Mouse (Mus musculus) left cerebral cortex, postnatal 36 days (tissue): ENCODE measurements around the gene Spocd1. TPM values are rescaled to one million over a fixed set of nuclear protein-coding genes. Genes with fewer than 3 reads are reported as not detected.

Experiments
- DNase-seq, 2 experiments: peaks; one replicate each; pipeline ENCODE4 v3.0.0; 2021 to 2022; ENCODE audit warnings: low spot score in 2 of 2, mixed read lengths in 1 of 2
- intact Hi-C: fragments of 180-260 bp; cut with DNase I; formaldehyde crosslinking; loops from one replicate; pipeline ENCODE4 v1.15.1; 2025
- total RNA-seq, 2 experiments: library from RNA; stranded (reverse); gene quantifications; 2 replicates each; pipeline ENCODE4 v1.2.3; 2021

Gene Spocd1
- total RNA-seq, 2 experiments from 2014 or later: 0.22 to 0.48 TPM

- intact Hi-C loops: no loop called here
- DNase-seq: no peak
Measured at GRCm38 (mm10) chr4:129916159-129916558, 12.9 kb upstream of the Spocd1 start.

DNA sequence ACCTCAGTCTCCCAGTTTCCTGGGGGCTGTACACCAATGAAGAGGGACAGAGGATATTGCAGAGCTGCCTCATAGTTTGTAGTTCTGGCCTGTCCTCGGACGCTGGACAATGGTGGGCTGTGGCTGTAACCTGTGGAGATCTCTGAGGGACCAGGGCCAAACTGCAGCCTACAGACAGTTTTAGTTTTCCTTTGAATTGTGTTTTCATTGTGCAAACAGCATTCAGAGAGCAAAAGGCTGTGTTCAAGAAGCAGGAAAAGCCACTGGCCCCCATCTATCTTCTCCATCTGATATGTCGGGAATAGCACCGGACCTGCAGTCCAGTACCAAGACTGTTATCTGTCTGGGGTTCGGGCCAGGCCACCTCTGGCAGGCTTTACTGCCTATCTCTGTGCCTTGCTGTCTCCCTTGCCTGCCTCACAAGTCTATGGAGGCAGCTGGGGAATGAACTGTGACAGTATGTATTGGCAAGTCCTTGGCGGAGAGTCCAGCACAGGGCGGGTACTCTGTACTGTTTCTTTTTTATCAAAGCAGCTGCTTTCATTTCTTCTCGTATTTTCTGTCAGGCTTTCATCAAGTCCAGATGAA, 11.9 kb upstream of the Spocd1 start:
- no peak for DNase-seq
- intact Hi-C loops: no loop called here

GRCm38 (mm10) chr4:129918464-129918863, 10.6 kb upstream of the Spocd1 start:
- DNase-seq: no peak
- intact Hi-C loops: no loop called here

- intact Hi-C loops: no loop called here
- DNase-seq: no peak
Measured at GRCm38 (mm10) chr4:129918901-129919300, 10.1 kb upstream of the Spocd1 start.

GRCm38 (mm10) chr4:129920542-129921313, 8.3 kb upstream of the Spocd1 start:
- intact Hi-C loops: no loop called here

DNA sequence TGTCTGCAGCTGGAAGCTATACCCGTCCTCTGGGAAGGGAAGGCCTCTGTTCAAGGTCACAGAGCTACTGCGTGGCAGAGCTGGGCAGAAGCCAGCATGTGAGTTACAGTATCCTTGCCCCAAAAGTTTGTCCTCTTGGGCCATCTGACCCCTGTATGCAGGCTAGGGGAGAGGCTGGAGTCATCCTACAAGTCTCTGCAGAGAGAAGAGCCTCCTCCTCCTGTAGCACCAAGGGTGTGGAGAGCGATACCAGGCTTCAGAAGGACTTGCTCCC, 7.8 kb upstream of the Spocd1 start:
- intact Hi-C loops: no loop called here
- no peak for DNase-seq

More at GRCm38 (mm10) chr4:129920542-129921313, 8.3 kb upstream of the Spocd1 start:
- DNase-seq: no peak

DNA sequence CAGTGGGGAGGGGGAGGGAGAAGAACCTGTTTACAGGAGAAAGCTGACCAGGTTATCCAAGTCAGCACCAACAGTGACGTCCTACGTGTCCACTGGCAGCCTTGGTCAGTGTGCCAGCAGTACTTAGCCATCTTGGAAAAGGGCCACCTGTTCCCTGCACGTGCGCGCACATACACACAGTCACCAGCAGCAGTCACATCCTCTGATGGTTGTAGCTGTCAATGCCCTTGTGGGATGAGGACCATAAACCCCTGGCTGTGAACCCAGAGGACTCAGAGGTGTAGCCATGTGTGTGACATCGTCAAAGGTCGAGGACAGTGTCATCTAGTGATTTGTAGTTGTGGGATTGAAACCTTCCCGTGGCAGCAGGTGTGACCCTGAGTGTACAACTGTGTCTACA, 4.9 kb upstream of the Spocd1 start:
- intact Hi-C loops: no loop called here
- DNase-seq: no peak

GRCm38 (mm10) chr4:129924694-129925093, 4.4 kb upstream of the Spocd1 start:
- intact Hi-C loops: loop anchor here (5.0 kb wide), 1 partner anchor 47 kb away; no protein-coding TSS in a partner anchor
- DNase-seq: no peak

DNA sequence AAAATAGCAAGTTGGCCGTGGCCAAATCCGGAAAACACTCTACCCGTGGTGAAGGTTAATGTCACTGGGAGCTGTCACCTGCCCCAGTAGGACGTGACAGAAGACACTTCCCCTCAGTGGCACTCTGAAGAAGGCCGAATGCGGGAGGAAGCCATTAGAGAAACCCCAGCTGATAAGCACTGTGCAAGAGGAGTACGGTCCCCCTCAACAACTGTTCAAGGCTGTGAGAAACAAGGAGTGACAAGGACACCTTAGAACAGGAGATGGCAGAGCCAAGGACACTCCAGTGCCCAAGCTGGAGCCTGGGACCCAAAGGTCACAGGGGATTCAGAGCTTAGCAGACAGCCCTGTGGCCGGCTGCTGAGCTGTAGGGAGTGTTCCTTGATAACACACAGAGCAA, 2.5 kb upstream of the Spocd1 start:
- intact Hi-C loops: loop anchor here (5.0 kb wide), 1 partner anchor 49 kb away; no protein-coding TSS in a partner anchor
- no peak for DNase-seq

- intact Hi-C loops: loop anchor here (5.0 kb wide), 1 partner anchor 50 kb away; no protein-coding TSS in a partner anchor
Measured at GRCm38 (mm10) chr4:129927091-129927490, 2.0 kb upstream of the Spocd1 start.

GRCm38 (mm10) chr4:129928124-129928751, 811 bp upstream of the Spocd1 start:
- peak; percentile 71 to 78 for DNase-seq
- intact Hi-C loops: loop anchor here (1.0 to 5.0 kb wide), 3 partner anchors 51 to 227 kb away; no protein-coding TSS in a partner anchor

More at GRCm38 (mm10) chr4:129927091-129927490, 2.0 kb upstream of the Spocd1 start:
- no peak for DNase-seq

DNA sequence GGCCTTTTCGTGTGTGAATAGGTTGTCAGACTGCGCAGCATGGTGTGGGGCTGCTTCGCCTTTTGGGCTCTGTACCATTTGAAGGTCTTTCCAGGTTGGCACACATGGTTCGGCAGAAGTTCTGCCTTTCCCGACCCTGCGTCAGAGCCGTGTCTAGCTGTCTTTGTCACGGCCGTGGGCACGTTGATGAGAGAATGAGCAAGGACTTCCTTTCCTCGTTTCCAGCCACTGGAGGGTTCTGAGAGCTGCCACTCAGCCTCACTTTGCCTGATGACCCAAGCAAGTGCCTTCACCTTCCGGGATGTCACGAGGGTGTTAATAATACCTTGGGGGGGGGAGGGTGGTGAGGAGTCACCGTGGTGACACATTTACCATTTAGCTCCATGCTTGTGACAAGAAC, 4.6 kb downstream of the Spocd1 start:
- DNase-seq: no peak
- intact Hi-C loops: no loop called here

GRCm38 (mm10) chr4:129934177-129934855, 5.3 kb downstream of the Spocd1 start:
- intact Hi-C loops: no loop called here
- DNase-seq: peak; percentile 67 to 69

GRCm38 (mm10) chr4:129951359-129951821, 22.3 kb downstream of the Spocd1 start:
- intact Hi-C loops: no loop called here

DNA sequence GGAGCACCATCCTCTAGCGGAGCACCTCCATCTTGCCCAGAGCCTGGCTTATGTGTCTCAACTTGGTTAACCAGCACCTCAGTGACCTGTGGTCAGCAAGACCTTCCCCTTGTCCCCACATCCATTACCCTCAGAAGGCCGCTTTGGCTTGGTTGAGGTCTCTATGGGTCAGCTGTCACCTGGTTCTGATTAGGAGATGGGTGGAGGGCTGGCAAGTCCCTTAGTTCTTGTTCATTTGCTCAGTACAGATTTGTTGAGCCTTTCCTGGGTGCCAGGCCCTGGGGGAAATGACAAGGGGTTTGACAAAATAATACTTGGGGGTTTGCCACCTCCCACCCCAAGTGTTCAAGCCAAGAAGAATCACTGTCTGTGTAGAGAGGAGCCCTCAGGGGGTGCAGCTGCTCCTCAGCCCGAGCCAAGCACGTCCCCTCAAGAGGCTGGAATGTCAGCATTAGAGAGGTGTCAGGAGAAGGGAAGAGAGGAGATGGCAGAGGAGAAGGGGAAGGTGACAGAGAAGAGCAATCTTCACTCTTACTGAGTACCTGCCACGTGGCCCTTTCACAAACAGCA, 23.3 kb downstream of the Spocd1 start:
- intact Hi-C loops: no loop called here
- DNase-seq: no peak

More at GRCm38 (mm10) chr4:129951359-129951821, 22.3 kb downstream of the Spocd1 start:
- no peak for DNase-seq

GRCm38 (mm10) chr4:129954527-129954926, 25.5 kb downstream of the Spocd1 start:
- intact Hi-C loops: no loop called here

GRCm38 (mm10) chr4:129960180-129960944, 31.3 kb downstream of the Spocd1 start:
- intact Hi-C loops: loop anchor here (2.0 kb wide), 1 partner anchor 24 kb away; the partner anchor contains the start of gene Adgrb2
- DNase-seq: peak; percentile 84 to 87

More at GRCm38 (mm10) chr4:129954527-129954926, 25.5 kb downstream of the Spocd1 start:
- DNase-seq: no peak

DNA sequence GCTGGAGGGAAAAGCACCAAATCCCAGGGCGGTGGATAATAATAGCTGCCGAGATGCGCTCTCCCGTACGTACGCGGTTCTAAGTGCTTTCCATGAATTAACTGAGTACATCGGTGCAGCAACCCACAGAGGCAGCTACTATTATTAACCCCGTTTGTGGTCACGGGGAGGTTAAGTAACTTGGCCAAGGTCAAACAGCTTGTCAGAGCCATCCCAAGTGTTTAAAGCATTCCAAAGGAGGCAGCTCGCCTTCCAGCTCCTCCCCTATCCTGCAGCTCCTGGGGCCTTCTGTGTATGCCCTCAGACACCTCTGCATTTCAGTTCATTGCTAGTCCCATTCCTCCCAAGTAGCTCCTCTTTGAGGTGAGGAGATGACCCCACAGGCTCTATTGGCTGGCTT, 36.2 kb downstream of the Spocd1 start:
- DNase-seq: no peak
- intact Hi-C loops: no loop called here

DNA sequence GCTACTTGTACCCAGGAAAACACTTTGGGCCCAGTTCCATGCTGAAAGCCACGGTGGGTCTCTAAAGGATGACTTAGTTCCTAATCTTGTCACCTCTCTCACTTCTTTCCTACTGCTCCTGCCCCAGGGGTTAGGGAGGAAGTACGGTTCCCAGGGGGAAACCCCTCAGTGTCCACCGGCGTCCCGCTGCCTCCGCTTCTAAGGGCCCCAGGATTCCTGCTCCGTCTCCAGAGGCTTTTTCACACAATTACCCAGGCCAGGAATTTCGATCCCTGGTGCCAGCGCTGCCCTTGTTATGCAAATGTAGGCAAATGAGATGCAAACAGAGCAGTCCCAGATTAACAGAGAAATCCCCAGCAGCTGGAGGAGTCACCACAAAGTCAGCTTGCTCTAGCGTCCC, 37.2 kb downstream of the Spocd1 start:
- intact Hi-C loops: no loop called here
- no peak for DNase-seq
